Mouse (Mus musculus): ENCODE results near the gene Sdad1. TPM values are rescaled to one million over a fixed set of nuclear protein-coding genes. Genes with fewer than 3 reads are reported as not detected.
"Not testable (repeated sequence)": the region's sequence is repeated elsewhere in the genome, so short reads cannot be mapped to it uniquely, and the experiment has no call there.

Gene Sdad1
- total RNA-seq (2021): 10 to 100 TPM; 19.0 to 19.8 TPM

DNA sequence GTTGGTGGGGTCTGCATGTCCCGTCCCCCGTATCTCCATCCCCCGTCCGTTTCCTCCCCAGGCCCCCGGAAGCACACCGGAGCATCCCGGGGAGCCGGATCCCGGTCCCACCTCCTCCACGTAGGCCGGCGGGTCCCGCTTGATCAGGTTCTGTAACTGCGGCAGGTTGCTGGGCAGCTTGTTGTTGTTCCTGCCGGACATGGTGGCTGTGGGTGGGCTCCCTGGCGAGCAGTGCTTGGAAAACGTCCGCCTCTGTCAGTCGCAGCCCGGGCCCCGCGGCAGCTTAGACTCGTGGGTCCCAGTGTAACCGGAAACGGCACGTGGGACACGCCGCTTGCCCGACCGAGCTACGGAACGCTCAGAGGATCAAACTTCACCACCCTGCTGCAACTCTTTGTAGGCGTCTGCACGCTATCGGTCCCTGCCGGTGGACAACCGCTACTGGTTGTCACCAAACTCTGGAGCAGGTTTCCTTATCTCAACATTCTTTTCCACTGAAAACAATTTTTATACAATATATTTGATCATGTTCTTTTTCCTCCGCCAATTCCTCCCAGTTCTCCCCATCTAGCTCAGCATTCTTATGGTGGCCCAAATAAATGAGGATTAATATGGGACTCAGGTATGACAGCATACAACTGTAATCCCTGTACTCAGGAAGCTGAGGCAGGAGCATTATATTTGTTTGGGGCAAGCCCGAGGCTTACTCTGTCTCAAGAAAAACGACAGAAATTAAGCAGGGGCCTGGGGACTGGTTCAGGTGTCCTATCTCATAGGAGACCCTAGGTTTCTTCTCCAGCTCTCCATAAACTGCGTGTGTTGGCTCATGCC lies at the start of gene Sdad1:
Gene Sdad1, minus strand, starts transcription at position 799 of the 831 bp plus-strand sequence.
- DNase-seq (ENCODE audit: low spot score in 2 of 2): peak; percentile 96 to 98
- intact Hi-C loops (cut with DNase I): loop anchor here (5.0 to 10.0 kb wide), 2 partner anchors 87 to 345 kb away; no protein-coding TSS in a partner anchor

DNA sequence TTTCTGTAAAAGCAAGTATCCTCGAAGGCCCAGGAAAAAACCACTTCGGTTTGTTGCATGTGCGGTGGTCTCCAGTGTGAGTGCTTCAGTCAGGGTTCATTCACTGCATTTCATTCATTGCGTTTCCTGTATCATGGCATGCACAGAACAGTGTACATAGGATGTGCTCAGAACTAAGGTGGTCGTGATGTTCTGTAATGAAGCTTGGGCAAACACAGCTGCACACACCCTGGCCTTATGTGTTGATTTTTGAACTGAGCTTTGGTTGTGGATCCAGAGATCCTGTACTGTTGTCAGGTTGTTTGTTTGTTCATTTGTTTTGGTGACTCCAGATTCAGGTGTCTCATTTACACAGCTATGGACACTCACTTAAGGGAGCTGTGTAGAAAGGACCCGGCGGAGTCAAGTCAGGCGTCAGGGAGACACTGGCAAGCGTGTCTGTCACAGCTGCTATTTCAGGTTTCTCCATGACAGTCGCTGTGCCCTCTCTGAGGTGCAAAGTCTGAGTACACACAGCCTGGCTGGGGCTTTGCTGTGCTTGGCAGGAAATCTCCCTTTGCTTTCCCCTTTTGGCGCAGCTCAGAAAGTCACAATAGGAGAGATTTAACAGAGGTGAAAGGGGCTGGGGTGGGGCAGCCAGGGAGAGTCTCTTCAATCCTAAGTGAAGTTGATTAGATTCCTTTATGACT lies 48.6 kb upstream of the Sdad1 start:
- no peak for DNase-seq (ENCODE audit: low spot score in 2 of 2)
- intact Hi-C loops (cut with DNase I): no loop called here

DNA sequence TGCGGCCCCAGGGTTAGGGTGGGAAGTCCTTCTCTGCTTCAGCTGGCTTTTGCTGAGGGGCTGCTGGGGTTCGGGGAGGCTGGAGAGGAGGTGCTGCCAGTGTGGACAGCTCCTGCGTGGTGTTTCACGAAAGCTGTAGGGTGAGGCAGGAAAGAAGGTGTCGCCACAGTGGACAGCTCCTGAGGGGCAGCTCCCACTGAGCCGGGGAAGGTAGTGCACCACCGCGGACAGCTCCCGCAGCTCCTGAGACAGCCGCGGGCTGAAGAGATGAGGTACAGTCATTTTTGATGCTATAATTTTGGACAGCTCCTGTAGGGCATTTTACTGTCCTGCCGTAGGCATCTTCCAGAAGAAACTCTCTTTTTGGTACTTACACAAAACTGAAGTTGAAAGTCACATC lies 47.8 kb upstream of the Sdad1 start:
- intact Hi-C loops (cut with DNase I): no loop called here

DNA sequence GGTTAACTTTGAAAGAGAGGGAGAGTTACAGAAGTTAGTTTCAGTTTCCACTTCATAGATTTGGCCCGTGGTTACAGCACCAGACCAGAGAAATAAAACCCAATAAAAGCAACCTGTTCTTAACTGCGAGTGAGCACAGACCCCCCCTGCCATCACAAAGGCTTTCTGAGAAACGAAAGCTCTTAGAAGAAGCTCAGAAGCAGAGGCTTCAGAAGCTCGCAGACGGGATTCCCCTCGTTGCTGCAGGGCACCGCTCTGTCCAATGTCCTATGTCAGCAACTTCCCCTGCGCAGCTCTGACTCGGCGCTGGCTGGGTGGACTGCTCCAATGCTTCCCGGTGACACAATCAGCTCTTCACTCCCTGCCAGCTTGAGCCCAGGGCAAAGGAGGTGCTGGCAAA lies 43.2 kb upstream of the Sdad1 start:
- intact Hi-C loops (cut with DNase I): loop anchor here (2.0 kb wide), 1 partner anchor 15 kb away; no protein-coding TSS in a partner anchor
- DNase-seq (ENCODE audit: low spot score in 2 of 2): no peak

More for the DNA sequence above, 47.8 kb upstream of the Sdad1 start:
- DNase-seq (ENCODE audit: low spot score in 2 of 2): no peak

DNA sequence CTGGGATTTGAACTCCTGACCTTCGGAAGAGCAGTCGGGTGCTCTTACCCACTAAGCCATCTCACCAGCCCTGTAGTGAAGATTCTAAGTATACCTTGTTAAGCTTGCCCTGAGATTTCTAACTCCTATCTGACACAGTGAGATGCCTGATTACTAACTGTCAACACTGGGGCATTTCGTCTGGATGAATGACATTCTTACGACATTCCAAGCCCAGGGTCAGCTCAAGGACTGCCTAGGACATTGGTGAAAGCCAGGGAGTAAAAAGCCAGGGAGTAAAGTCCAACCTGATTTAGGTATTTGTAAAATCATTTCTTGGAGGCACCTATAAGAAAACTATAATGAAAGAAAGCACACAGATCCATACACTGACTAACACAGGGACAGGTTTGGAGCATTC lies 42.4 kb upstream of the Sdad1 start:
- intact Hi-C loops (cut with DNase I): loop anchor here (2.0 kb wide), 1 partner anchor 14 kb away; no protein-coding TSS in a partner anchor
- DNase-seq (ENCODE audit: low spot score in 2 of 2): not testable (repeated sequence)

DNA sequence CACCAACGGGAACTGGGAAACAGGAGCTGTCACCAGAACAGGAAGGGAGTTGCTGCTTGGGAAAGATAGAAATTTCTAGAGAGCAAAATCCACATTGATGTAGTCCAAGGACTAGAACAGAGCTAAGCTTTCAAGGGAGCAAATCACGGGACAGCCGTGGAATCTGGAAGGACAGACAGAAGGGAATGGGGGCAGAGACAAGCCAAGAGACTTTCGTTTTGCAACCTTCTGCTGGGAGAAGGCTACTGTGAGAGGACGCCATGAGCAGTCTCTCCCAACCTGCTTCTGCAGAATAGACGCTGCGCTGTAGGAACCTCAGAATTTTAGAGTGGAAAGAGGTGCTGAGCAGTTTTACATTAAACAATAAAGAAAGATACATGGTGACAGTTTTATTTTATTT lies 39.5 kb upstream of the Sdad1 start:
- intact Hi-C loops (cut with DNase I): no loop called here
- no peak for DNase-seq (ENCODE audit: low spot score in 2 of 2)

DNA sequence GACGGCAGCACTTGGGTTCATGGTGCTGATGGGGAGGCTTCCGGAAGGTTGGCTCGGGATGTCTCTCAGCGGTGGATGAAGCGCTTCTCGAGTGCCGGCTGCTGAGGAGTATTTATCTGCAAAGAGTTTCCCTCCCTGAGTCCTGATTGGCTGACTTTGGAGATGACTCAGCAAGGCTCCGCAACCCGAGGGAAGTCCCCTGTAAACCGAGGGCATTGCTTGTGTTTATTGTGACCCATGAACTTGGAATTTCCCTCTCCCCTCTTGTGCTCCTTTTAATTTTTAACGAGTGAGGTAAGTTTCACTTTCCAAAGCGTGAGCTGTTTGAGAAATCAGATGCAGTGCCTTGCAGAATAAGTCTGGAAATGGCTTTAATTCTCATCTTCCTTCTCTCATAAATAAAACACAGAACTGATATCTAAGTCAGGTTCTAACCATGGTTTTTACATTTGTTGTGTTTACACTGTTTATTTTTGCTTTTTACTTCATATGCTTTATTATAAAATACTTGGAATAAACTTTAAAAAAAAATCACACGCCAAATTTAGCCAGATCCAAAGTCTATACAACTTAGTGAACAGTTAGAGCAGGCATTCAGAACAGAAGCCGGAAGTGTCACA lies 38.6 kb upstream of the Sdad1 start, which contains the start of gene Cxcl10:
Gene Cxcl10, minus strand, starts transcription at position 96 of the 620 bp plus-strand sequence.
- DNase-seq (ENCODE audit: low spot score in 2 of 2): peak; percentile 28 to 42
- intact Hi-C loops (cut with DNase I): no loop called here

DNA sequence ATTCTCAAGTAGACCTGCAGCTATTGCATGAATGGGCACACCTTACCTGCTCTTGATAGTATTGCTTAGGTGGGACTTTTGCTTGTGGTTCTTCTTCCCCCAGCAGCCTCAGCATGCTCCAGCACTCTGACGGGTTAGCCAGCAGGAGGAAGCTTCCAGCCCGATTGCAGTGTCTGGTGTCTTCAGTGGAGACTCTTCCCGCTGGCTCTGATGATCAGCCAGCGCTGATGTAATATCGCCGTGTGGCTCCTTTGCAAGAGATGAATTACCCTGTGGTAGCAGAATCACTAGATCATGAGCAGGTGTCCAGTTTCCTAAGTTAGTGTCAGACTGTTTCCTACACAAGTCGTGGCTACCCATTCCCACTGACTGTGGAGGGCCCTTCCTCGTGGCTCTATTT lies 34.7 kb upstream of the Sdad1 start:
- intact Hi-C loops (cut with DNase I): no loop called here

DNA sequence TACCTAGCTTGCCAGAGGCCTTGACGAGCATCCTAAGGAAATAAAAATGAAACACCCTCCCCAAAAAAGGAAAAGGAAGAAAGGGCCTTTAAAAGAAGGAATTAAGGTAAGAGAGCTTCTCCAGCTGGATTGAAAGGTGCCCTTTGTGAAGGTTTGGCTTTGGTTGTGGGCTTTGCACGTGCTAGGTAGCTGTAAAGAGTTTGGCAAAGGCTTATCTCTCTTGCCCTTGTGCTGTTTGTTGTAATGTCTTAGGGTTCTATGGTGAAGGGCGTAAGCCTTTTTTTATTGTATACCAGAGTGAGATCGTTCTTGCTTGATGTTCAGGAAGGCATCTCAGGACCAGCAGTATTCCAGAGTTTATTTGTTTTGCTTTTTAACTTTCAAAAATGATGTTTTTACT lies 30.3 kb upstream of the Sdad1 start:
- intact Hi-C loops (cut with DNase I): no loop called here
- no peak for DNase-seq (ENCODE audit: low spot score in 2 of 2)

More for the DNA sequence above, 34.7 kb upstream of the Sdad1 start:
- DNase-seq (ENCODE audit: low spot score in 2 of 2): no peak

DNA sequence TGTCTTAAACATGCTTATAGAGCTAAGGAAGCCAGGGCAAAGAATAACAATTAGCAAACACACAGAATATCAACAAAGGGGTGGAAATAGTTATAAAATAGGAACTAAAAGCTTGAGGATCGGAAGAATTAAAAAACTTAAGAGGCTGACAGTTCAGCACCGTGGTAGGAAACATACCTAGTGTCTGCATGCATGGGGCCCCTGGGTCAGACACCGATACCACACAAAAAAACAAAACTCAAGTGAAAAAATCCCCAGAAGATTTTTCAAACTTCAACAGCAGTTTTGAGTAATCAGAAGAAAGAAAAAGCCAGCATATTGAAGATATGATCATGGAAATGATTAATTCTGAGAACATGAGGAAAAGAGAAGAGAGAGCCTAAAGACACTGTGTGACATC lies 26.5 kb upstream of the Sdad1 start:
- no peak for DNase-seq (ENCODE audit: low spot score in 2 of 2)
- intact Hi-C loops (cut with DNase I): no loop called here

DNA sequence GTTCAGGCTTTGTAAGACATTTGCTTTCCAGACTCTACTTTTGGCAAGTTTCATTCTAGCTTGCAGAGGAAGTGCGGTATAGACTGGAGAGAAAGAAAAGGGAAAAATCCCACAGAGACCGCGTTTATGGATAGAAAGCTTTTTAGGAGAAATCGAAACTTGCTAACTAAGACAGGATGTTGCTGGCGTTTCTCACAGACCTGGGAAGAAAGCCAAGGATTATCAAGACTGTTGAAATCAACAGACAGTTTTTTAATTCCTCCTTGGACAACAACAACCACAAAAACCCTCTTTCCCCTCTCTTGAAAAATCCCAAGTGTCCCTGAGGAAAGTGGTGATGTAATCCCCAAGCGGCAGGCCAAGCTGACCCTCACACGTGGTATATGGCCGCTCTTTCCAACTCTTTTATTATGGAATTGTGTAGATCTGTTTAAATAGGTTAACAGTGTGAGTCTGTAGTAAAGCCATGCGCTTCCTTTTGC lies 22.1 kb upstream of the Sdad1 start:
- peak in 1 of 2 experiments; percentile 10 for DNase-seq (ENCODE audit: low spot score in 2 of 2)
- intact Hi-C loops (cut with DNase I): no loop called here

DNA sequence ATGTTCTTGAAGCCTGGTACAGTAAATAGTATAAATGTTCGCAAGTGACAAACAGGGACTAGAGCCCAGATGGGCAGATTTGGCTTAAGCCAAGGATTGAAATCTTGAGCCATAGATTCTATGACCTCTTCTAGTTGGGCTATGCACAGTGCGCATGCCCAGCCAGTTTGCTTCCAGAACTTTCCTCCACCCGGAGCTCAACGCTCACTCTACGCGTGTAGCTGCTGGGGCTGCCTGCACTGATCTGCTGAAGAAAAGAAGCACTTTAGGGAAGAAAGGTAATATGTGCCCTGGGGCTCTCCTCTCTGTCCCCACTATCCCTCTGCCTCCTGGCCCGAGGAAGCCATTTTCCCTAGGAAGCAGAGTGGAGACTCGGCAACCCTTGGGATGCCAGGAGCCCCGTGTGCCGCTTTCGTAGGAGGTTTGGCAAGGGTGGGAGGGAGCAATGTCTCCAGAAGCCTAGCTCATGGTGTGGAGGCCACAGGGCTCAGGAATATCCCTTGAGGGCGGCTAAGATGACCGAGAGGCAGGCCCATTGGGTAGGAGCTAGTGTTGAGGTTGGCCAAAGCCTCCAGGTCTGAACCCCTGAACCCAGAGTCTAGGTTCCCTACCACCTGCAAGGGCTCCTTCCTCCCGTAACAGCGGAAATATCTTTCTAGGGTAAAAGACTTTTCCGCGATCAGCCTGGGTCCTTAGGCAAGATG lies 21.5 kb upstream of the Sdad1 start, which contains the start of gene Art3:
Gene Art3, plus strand, starts transcription at position 193 of the 704 bp plus-strand sequence.
- intact Hi-C loops (cut with DNase I): no loop called here
- no peak for DNase-seq (ENCODE audit: low spot score in 2 of 2)

DNA sequence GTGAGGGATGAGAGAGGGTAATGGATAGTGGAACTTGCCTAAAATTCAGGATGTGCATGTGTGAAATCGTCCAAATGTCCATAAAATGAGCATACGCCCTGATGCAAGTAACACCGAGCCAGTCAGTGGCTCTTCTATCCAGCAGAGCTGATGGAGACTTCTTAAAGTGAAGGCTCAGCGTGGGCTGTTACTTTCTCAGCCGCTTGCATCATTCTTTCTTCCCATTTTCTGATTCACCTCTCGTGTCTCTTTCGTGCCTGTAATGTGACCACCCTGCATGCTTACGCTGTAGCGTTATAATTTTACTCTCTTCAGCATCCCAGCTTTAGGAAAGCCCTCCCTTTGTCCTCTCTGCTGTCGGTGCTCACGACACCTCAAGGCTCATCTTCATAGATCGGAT lies 20.8 kb upstream of the Sdad1 start:
- intact Hi-C loops (cut with DNase I): no loop called here
- no peak for DNase-seq (ENCODE audit: low spot score in 2 of 2)

DNA sequence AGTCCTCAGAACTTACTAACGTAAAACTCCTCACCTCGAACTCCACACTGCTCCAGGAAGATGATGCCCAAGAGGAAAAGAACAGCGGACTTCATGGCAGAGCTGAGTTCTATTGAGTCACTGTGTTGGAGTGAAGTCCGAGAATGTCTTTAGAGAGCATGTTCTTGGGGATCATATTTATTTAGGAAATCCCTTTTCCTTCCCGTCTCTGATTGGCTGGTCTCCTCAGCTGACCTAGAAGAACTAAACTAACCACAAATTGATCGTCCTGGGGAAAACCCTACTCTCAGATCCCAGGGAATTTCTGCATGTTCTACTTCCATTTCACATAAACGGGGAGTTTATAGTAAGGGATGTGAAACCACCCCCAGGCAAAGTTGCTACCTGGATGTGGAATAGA lies 17.6 kb upstream of the Sdad1 start, which contains the start of gene Cxcl9:
Gene Cxcl9, minus strand, starts transcription at position 151 of the 400 bp plus-strand sequence.
- intact Hi-C loops (cut with DNase I): no loop called here
- DNase-seq (ENCODE audit: low spot score in 2 of 2): no peak

DNA sequence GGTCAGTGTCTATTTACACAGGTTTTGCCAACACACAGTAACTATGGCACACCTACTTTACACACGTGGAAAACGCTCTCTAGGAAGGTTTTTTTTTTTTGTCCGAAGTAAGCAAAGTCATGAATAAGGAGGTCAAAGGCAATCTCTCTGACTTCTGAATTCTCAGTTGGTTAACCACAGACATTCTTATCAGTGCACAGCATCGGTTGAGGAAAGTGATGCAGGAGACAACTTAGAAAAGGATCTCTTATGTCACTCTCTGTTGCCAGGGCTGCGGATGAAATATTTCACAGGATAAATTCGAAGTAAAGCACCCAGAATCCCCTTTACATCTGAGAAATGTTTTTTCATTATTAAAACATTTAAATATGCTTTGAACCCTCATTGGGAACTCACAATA lies 17.1 kb upstream of the Sdad1 start:
- DNase-seq (ENCODE audit: low spot score in 2 of 2): no peak
- intact Hi-C loops (cut with DNase I): no loop called here

DNA sequence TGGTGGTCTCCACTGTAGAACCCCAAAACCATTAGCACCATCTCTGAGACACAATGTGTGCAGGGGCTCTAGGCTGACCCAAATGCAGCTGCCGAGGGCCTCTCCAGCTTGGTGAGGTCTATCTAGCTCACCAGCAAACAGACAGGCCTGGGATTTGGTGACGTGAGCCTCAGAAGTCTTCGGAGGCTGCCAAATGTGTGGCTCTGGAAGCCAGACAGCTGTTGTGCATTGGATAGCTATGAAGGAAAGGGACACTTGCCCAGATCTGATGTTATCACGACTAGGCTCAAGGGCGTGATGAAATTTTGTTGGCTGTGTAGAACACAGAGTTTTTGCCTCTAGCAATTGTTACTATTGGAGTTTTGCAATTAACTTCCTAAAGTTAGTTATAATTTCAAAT lies 13.0 kb upstream of the Sdad1 start:
- intact Hi-C loops (cut with DNase I): no loop called here
- DNase-seq (ENCODE audit: low spot score in 2 of 2): no peak

DNA sequence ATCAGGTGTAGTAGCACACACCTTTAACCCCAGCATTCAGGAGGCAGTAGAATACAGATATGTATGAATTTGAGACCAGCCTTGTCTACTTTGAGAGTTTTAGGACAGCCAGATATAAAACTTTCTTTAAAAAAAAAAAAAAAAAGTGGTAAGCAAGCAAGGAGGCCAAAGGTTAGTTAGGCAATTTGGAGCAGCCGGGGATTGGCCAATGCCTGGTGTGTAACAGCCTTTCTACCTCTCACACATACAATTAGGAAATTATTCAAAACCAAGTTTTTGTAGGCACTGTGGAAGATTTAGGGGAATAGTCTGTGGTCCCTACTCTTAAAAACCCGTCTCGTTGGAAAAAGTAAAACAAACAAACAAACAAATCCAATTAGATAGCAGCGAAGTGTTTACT lies 12.3 kb upstream of the Sdad1 start:
- intact Hi-C loops (cut with DNase I): no loop called here
- no peak for DNase-seq (ENCODE audit: low spot score in 2 of 2)

DNA sequence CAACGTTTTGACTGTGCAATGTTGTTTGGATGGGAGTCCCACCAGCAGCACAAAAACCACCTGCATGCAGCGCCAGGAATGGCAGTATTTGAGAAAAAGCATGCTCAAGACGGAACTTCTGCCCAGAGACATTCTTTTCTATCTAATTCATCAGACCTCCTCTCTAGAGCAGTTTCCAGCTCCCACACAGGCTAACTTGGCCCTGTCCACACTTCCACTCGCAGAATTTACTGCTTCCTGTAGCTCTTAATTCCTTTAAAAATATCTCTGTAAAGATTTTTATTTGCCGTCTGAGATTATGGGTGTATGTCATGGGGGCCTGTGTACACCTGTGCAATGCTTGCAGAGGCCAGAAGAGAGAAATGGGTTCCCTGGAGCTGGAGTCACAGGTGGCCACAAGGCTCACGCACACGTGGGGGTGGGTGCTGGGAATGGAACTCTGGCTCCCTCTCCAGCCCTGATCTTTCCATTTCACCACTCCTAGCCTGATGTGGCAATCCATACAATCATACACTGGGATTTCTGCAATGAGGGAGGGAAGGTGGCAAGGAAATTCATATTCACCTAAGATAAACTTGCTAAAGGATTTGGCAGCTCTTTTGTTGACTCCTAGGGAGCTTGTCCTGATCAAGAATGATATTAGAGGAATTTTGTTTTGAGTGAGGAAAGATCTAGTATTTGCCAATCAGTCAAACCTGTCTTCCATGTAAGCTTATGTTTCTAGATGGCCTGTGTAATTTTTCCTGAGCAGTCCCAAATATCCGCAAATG lies 11.5 kb upstream of the Sdad1 start:
- intact Hi-C loops (cut with DNase I): no loop called here
- no peak for DNase-seq (ENCODE audit: low spot score in 2 of 2)

DNA sequence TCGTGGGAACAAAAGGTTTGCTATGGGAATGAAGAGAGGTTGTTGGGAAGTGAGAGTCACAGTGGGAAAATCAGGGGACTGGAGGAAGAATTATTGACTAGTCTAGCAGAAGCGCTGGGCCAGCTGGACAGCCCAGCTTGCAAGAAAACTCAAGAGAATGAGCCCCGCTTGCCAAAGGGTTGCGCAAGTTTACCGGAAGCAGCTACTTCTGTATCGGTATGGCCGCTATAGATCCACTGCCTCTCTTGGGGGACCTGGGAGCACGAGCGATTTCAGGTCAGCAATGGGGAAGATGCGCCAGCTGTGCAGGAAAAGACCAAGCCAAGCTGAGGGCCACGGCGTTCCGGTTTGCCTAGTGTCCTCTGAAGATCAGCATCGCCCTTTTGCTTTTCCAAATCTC lies 8.3 kb upstream of the Sdad1 start:
- DNase-seq (ENCODE audit: low spot score in 2 of 2): no peak
- intact Hi-C loops (cut with DNase I): loop anchor here (10.0 kb wide), 1 partner anchor 336 kb away; no protein-coding TSS in a partner anchor
